Mouse (Mus musculus) lung, embryonic 14.5 days (tissue): Measurements from ENCODE around the gene Hist1h4h. TPM values are rescaled to one million over a fixed set of nuclear protein-coding genes. Genes with fewer than 3 reads are reported as not detected.
"Not testable (repeated sequence)": the region's sequence is repeated elsewhere in the genome, so short reads cannot be mapped to it uniquely, and the experiment has no call there.

Experiments
- ATAC-seq: fragments of 200-750 bp; cut with Nextera tagmentation; 2 replicates; pipeline ENCODE4 v1.8.0; 2017; ENCODE audit warnings: mild to moderate bottlenecking, moderate TSS enrichment, moderate library complexity; ENCODE audit not compliant: insufficient read depth
- DNase-seq: peaks from one replicate; pipeline ENCODE4 v3.0.0-alpha.2; 2015
- H3K27ac ChIP-seq: fragments of 300-500 bp; sonication (generic); 2 replicates; pipeline ENCODE4 v1.5.1; 2014; ENCODE audit warnings: low read depth, mild to moderate bottlenecking, moderate library complexity
- H3K27me3 ChIP-seq: fragments of 300-500 bp; sonication (generic); 2 replicates; pipeline ENCODE4 v1.6.1; 2014; ENCODE audit warnings: low read length, control low read depth; ENCODE audit not compliant: insufficient read depth
- H3K36me3 ChIP-seq: fragments of 300-500 bp; sonication (generic); 2 replicates; pipeline ENCODE4 v1.6.1; 2014; ENCODE audit warnings: control low read depth; ENCODE audit not compliant: insufficient read depth
- H3K4me1 ChIP-seq: fragments of 300-500 bp; sonication (generic); 2 replicates; pipeline ENCODE4 v1.6.1; 2014; ENCODE audit warnings: antibody characterized with exemption, control low read depth; ENCODE audit not compliant: insufficient read depth
- H3K4me2 ChIP-seq: fragments of 300-500 bp; sonication (generic); 2 replicates; pipeline ENCODE4 v1.6.1; 2014; ENCODE audit warnings: mild to moderate bottlenecking
- H3K4me3 ChIP-seq: fragments of 300-500 bp; sonication (generic); 2 replicates; pipeline ENCODE4 v1.5.1; 2014; ENCODE audit warnings: low read depth, low read length
- H3K9ac ChIP-seq: fragments of 300-500 bp; sonication (generic); 2 replicates; pipeline ENCODE4 v1.6.1; 2014
- H3K9me3 ChIP-seq: fragments of 300-500 bp; sonication (generic); 2 replicates; pipeline ENCODE4 v1.6.1; 2016; ENCODE audit warnings: low read depth, low read length, control low read depth
- CTCF ChIP-seq: IDR thresholded peaks from 2 replicates; pipeline ENCODE4 v1.5.1; 2016; ENCODE audit warnings: antibody characterized with exemption, low read depth
- WGBS: fragments of 180-500 bp; shearing (Covaris S2); extraction: QIAGEN DNeasy Blood & Tissue Kit; methylation state at CpG from one replicate; pipeline ENCODE4 v1.1.7; 2014; 5-methylcytosine and 5-hydroxymethylcytosine counted together
- polyA plus RNA-seq: library from polyadenylated mRNA; unstranded; fragments of >200 nt; fragmentation: Nextera tagmentation; extraction: Ambion mirVana; gene quantifications from 2 replicates; pipeline ENCODE4 v1.2.1, GENCODE M21; 2014

The Hist1h4h gene
- polyA plus RNA-seq, 1 experiment from 2014 or later, result 7.1 TPM

DNA sequence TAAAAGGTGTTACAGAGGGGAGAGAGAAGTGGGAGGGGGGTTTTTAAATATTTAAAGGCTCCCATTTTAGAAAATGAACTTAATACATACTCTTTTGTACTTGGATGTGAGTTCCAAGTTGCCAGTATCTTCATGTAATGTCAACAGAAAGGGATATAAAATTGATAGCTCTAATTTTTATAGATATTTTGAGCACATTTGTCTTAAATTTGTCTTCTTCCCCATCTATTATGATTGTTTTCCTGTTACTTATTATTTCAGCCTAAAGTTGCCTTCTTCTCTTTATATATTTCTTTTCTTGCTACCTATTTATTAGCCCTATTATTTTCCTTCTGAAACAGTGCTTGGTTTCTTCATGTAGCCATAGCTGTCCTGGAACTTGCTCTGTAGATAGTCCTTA, 22.1 kb downstream of the Hist1h4h start, which contains the start of gene Hist1h1d:
Gene Hist1h1d (plus strand): TSS at position 301 of the 400 bp plus-strand sequence.
- Histone ChIP-seq H3K27me3 (no peaks in the 10 kb centered on the region), H3K36me3 (no peaks in the 10 kb centered on the region), H3K27ac (peak within 1 kb of the TSS; percentile 100), H3K4me3 (0 out of 2 replicates have a peak within 1 kb of the TSS, but pooled peaks have one; percentile 46), H3K4me1 (peaks cover 8% of the 10 kb centered on the region), H3K9ac (peak within 1 kb of the TSS; percentile 97), H3K9me3 (no peaks in the 10 kb centered on the region), H3K4me2 (peak within 1 kb of the TSS; percentile 85)
- ATAC-seq, result no peak
- no peak for DNase-seq
- no peak for TF ChIP-seq CTCF

DNA sequence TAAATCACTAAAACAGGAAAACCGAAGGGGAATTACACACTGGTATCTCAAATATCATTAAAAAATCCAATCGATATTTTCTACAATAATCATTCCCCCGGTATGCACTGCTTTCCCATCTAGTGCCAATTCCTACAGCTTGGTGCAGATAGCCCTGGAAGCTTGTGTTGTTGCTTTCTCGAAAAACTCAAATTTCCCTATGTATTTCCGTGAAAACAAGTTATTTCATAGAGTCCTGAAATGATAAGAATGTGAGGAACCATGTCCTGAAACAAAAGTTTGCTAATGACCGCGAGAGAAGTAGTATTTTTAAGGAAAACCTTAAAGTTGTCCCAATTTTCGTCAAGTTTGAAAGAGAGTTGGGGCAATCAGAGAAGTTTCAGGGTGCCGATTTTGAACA, 23.5 kb downstream of the Hist1h4h start:
- ATAC-seq, result no peak
- WGBS, result 16% methylated on average over 9 of the region's 9 CpGs
- peak overlapping the region; percentile 100 for H3K27ac ChIP-seq

DNA sequence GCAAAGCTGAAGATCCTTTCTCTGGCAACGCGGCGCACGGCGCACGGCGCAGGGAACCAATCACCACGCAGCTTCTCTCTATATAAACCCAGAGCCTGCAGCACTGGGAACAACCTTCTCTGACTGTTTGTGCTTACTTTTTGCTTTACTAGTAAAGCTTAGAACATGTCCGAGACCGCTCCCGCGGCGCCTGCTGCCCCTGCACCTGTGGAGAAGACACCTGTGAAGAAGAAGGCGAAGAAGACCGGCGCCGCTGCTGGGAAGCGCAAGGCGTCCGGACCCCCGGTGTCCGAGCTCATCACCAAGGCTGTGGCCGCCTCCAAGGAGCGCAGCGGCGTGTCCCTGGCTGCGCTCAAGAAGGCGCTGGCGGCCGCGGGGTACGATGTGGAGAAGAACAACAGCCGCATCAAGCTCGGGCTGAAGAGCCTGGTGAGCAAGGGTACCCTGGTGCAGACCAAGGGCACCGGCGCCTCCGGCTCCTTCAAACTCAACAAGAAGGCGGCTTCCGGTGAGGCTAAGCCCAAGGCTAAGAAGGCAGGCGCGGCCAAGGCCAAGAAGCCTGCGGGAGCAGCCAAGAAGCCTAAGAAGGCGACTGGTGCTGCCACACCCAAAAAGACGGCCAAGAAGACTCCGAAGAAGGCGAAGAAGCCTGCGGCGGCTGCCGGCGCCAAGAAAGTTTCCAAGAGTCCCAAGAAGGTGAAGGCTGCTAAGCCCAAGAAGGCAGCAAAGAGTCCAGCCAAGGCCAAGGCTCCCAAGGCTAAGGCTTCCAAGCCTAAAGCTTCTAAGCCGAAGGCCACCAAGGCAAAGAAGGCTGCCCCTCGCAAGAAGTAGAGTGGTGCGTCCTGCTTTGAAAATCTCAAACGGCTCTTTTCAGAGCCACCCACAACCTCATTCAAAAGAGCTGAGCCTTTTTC, 24.3 kb downstream of the Hist1h4h start:
- peaks cover 8% of the 10 kb centered on the region for H3K4me1 ChIP-seq
- ATAC-seq, result peak; percentile 89
- H3K4me3 ChIP-seq, result peak overlapping the region; percentile 50
- peak; percentile 96 for DNase-seq
- H3K27me3 ChIP-seq, result no peaks in the 10 kb centered on the region
- TF ChIP-seq CTCF, result no peak
- peak overlapping the region; percentile 97 for H3K9ac ChIP-seq
- H3K27ac ChIP-seq, result peak overlapping the region; percentile 100
- no peaks in the 10 kb centered on the region for H3K36me3 ChIP-seq
- under 1% methylated on average over 54 of the region's 54 CpGs for WGBS
- H3K9me3 ChIP-seq, result no peaks in the 10 kb centered on the region
- H3K4me2 ChIP-seq, result peak overlapping the region; percentile 85

More for the DNA sequence above, 23.5 kb downstream of the Hist1h4h start:
- H3K27me3 ChIP-seq, result no peaks in the 10 kb centered on the region
- peak; percentile 51 for DNase-seq
- peak overlapping the region; percentile 85 for H3K4me2 ChIP-seq
- H3K9ac ChIP-seq, result peak overlapping the region; percentile 97
- no peak for TF ChIP-seq CTCF
- peaks cover 8% of the 10 kb centered on the region for H3K4me1 ChIP-seq
- no peaks in the 10 kb centered on the region for H3K36me3 ChIP-seq
- H3K9me3 ChIP-seq, result no peaks in the 10 kb centered on the region
- H3K4me3 ChIP-seq, result peak overlapping the region; percentile 50

DNA sequence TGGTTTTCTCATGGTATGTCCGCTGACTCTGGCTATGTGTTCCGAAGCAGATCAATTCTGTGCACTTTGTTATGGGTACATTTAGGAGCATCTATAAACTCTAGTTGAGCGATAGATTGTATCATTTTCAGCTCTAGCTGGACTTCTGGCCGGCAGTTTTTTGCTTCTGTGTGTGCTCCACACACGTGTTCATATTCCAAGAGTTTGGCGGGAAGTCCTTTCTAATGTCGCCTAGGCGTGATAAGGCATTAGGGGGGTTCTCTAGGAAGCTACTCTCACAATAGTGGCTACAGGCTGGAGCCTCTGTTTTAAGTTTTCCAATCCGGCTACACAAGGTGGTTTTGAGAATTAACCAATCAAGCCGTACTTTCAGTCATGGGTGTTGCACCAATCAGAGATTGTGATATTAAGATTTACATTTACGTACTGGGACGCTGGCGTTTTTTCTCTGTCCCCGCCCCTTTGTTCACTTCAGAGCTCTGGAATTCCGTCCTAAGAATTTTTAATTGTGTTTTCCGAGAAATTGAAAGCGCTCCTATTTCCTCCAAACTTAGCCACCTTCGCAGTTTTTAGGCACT, 25.1 kb downstream of the Hist1h4h start:
- Histone ChIP-seq H3K9me3 (no peaks in the 10 kb centered on the region), H3K9ac (peak overlapping the region; percentile 97), H3K4me2 (peak overlapping the region; percentile 85), H3K27me3 (no peaks in the 10 kb centered on the region), H3K4me1 (peaks cover 8% of the 10 kb centered on the region), H3K36me3 (no peaks in the 10 kb centered on the region), H3K4me3 (peak overlapping the region; percentile 50), H3K27ac (peak overlapping the region; percentile 100)
- peak; percentile 77 for ATAC-seq
- peak; percentile 97 for DNase-seq
- under 1% methylated on average over 18 of the region's 18 CpGs for WGBS
- no peak for TF ChIP-seq CTCF

DNA sequence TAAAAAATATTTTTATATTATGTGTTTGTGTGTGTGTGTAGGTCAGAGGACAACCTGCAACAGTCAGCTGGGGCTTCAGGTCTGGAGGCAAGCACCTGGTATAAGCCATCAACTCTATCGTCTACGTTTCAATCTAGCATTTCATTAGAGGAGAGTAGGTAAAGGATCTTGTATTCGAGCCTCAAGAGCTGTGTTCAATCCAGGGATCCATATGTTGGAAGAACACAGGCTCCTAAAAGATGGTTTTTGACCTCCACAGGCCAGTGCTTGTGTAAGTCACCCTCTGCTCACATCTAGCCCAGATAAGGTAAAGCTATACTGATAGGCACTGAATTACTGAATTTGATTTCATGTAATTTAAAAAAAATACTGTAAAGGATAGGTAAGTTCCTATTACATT, 26.1 kb downstream of the Hist1h4h start:
- 69% methylated on average over 3 of the region's 3 CpGs for WGBS
- peaks cover 8% of the 10 kb centered on the region for H3K4me1 ChIP-seq
- no peak for TF ChIP-seq CTCF
- 0 out of 2 replicates have a peak overlapping the region, but pooled peaks have one; percentile 17 for H3K9ac ChIP-seq
- no peak for ATAC-seq
- H3K4me2 ChIP-seq, result peak overlapping the region; percentile 85
- peak overlapping the region; percentile 100 for H3K27ac ChIP-seq
- no peak for DNase-seq
- H3K27me3 ChIP-seq, result no peaks in the 10 kb centered on the region
- peak overlapping the region; percentile 50; the same call in 1 of the 2 replicates for H3K4me3 ChIP-seq
- no peaks in the 10 kb centered on the region for H3K36me3 ChIP-seq
- no peaks in the 10 kb centered on the region for H3K9me3 ChIP-seq

DNA sequence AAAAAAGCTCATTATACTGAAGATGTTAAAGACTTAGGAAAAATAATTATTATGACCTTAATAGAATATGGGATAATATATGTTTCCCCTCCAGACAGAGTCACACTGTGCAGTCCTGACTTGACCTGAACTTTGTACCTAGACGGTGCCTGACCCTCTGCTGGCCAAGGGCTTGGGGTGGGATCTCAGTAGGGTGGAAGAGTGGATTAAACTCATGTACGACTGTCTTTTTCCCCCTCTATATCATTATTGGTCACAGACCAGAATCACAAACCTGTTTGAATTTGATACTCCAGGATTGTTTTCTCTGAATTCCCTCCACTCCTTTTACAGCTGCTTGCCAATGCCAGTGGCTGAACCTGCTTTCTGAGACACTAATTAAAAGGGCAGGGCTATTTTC, 29.8 kb downstream of the Hist1h4h start:
- DNase-seq, result peak; percentile 29
- WGBS, result 19% methylated on average over 2 of the region's 2 CpGs
- H3K4me3 ChIP-seq, result peak overlapping the region; percentile 3; the same call in 1 of the 2 replicates

DNA sequence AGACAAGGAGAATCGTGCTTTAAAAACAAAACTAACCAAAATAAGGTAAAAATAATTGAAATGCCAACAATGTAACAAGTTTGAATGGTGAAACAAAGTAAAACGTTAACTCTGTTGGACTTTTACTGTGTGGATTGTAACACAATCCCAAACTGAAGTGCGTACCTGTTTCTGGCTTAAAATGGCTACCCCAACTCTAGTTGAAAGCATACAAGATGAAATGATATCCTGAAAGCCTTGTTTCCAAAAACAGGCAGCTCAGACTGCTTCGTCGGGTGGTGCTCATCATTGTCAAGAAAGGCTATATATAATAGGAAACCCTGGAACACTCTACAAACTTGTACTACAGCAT, 30.7 kb downstream of the Hist1h4h start:
- Histone ChIP-seq H3K4me3 (peak overlapping the region; percentile 37), H3K9ac (peak overlapping the region; percentile 43; the same call in 1 of the 2 replicates), H3K27ac (peak overlapping the region; percentile 97), H3K4me2 (peak overlapping the region; percentile 72)
- H3K27me3 ChIP-seq, ATAC-seq, H3K36me3 ChIP-seq, H3K4me1 ChIP-seq, H3K9me3 ChIP-seq, DNase-seq: not testable (repeated sequence)
- WGBS, result 0% methylated on average over 2 of the region's 5 CpGs

More for the DNA sequence above, 29.8 kb downstream of the Hist1h4h start:
- ATAC-seq, H3K9me3 ChIP-seq, H3K27me3 ChIP-seq, H3K4me1 ChIP-seq, H3K36me3 ChIP-seq: not testable (repeated sequence)
- H3K4me2 ChIP-seq, result peak overlapping the region; percentile 41
- H3K27ac ChIP-seq, result peak overlapping the region; percentile 75; the same call in 1 of the 2 replicates
- peak overlapping the region; percentile 21; the same call in 1 of the 2 replicates for H3K9ac ChIP-seq

DNA sequence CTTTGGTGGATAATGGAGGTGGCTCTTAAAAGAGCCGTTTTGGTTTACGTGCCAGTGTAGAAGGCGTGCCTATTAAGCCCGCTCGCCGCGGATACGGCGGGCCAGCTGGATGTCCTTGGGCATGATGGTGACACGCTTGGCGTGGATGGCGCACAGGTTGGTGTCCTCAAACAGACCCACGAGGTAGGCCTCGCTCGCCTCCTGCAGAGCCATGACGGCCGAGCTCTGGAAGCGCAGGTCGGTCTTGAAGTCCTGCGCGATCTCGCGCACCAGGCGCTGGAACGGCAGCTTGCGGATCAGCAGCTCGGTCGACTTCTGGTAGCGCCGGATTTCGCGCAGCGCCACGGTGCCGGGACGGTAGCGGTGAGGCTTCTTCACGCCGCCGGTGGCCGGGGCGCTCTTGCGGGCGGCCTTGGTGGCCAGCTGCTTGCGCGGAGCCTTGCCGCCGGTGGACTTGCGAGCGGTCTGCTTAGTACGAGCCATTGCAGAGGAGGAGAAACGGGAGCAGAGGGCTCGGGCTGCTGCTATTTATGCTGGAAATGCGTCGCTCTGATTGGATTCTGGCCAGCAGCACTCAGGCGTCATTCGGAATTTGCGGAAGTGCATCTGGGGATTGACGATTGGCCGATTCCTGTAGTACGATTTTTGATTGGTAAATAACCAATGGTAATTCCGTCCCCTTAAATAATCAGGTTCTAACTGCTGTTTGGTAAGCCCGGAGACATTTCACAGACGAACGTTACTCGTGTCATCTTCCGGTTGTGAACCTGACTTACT, 31.2 kb downstream of the Hist1h4h start, which contains the start of gene Hist1h3e:
Gene Hist1h3e (minus strand): TSS at position 487 of the 777 bp plus-strand sequence.
- H3K9ac ChIP-seq, result peak within 1 kb of the TSS; percentile 43
- DNase-seq, result peak; percentile 99
- H3K9me3 ChIP-seq, H3K36me3 ChIP-seq, H3K4me1 ChIP-seq, H3K27me3 ChIP-seq: not testable (repeated sequence)
- H3K4me2 ChIP-seq, result peak within 1 kb of the TSS; percentile 72
- under 1% methylated on average over 38 of the region's 67 CpGs for WGBS
- peak within 1 kb of the TSS; percentile 37 for H3K4me3 ChIP-seq
- H3K27ac ChIP-seq, result peak within 1 kb of the TSS; percentile 97
- peak; percentile 93 for ATAC-seq
